Mouse (Mus musculus) adrenal gland, adult (tissue): ENCODE measurements around the gene Tnk2.
A peak's percentile ranks its signal among the peaks of the same experiment; 100 is the strongest.

ENCODE experiments used
- DNase-seq, 2 experiments: peaks; one replicate each; pipeline ENCODE4 v3.0.0; 2022 to 2023; ENCODE audit warnings: low spot score in 1 of 2; ENCODE audit not compliant: inconsistent age in 2 of 2

The Tnk2 gene

DNA sequence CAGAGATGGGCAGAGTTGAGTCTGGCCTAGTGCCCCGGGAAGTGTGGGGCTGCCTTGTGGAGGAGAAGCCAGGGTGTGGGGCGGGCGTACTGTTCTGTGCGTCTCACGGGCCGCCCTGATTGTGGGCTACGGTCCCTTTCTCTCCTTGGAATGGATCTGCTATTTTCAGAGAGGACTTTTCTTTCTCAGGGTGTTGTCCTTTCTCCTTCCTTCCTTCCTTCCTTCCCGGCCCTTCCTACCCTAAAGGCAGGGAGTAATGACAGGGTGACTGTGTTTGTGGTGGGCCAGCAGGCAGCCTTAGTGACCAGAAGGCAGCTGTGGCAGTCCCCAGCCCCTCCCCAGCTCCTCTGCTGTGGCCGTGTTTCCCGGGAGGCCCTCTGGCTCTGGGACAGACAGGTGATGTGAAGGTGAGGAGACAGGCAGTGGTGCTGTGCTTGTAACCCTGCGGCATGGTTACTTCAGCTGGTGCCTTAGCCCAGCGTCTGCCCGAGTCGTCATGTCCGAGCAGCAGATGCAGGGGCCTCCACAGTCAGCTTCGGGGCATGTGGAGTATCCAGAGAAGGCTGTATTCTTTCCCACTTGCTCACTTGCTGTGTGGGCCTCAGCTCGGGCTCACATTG is 30.6 kb downstream of the Tnk2 start:
- peak in 1 of 2 experiments; percentile 27 for DNase-seq

DNA sequence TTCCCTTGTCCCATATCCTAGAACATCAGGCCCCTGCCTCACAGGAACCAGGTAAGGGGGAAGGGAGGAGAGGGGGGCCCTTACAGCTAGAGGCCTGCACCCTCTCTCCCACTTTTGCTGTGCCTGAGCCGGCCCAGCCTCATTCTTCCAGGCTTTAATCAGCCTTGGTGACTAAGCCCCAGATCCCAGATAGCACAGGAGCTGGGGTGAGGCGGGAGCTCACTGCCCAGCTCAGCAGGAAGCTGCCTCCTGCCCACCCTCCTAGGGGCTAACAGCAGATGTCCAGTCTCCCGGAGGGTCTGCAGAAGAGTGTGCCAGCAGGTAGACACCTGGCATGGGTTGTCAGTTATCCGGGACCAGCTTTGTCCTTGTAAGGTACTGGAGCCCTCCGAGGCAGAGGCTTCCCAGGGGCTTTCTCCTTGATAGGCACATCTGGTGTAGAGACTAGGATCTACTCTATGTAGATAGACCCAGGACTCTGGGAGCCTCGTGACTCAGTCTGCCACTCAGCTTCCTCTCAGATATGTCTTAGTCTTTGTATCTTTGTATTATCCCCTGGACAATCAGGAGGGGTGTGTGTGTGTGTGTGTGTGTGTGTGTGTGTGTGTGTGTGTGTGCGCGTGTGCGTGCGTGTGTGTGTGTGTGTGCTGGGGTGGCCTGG is 33.5 kb downstream of the Tnk2 start:
- peak in 1 of 2 experiments; percentile 58 for DNase-seq

DNA sequence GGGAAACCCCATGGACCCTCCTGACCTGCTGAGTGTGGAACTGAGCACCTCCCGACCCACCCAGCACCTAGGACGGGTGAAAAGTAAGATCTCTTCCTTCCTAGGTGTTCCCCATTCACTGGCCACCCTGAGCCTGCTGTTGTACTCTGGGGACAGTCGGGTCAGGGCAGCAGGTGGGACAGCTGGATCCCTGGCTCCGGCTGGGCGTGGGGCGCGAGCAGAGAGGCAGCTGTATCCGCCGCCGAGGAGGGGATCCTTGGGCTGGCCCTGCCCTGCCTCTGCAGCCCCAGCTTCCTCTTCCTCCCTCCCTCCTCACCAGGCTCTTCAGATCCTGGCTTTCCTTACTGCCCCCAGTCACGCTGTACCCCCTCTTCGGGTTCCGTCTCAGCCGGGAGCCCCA is 34.2 kb downstream of the Tnk2 start:
- no peak for DNase-seq

DNA sequence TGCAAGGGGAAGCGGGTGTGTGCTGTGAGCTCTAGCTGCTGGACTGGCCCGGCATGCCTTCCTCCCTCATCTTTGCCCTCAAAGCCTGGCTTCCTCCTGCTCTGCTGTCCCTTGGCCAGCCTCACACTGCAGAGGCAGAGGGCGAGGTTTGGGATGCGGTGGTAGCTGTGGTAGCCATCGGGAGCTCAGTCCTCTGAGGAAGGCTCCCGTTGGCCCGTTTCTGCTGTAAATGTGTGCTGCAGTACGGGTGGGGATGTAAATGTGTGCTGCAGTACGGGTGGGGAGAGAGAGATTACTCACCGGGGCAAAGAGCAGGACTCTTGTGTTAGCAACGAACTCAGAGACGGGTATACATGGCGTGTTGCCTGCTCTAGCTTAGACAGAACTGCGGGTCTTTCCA is 35.1 kb downstream of the Tnk2 start:
- no peak for DNase-seq

DNA sequence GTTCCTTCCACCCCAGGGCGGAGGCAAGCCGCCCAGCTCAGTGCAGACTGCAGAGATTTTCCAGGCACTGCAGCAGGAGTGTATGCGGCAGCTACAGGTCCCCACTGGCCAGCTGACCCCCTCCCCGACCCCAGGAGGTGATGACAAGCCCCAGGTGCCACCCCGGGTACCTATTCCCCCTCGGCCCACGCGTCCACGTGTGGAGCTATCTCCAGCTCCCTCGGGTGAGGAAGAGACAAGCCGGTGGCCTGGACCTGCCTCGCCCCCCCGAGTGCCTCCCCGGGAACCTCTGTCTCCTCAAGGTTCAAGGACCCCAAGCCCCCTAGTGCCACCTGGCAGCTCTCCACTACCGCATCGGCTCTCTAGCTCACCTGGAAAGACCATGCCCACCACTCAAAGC is 36.3 kb downstream of the Tnk2 start:
- peak in 1 of 2 experiments; percentile 29 for DNase-seq

DNA sequence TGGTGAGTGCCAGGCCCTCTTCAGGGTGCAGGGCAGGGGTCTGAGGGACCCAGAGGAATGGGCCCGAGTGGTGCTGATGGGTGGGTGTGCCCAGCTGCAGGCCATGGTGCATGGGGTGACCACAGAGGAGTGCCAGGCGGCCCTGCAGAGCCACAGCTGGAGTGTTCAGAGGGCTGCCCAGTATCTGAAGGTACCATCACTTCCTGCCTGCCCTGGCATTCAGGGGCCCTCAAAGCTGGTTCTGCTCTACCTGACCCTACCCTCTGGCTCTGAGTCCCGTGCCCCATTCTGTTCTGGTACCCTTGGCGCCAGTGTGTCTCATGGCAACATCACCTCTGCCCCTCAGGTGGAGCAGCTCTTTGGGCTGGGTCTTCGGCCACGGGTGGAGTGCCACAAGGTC is 37.1 kb downstream of the Tnk2 start:
- peak in 1 of 2 experiments; percentile 19 for DNase-seq

DNA sequence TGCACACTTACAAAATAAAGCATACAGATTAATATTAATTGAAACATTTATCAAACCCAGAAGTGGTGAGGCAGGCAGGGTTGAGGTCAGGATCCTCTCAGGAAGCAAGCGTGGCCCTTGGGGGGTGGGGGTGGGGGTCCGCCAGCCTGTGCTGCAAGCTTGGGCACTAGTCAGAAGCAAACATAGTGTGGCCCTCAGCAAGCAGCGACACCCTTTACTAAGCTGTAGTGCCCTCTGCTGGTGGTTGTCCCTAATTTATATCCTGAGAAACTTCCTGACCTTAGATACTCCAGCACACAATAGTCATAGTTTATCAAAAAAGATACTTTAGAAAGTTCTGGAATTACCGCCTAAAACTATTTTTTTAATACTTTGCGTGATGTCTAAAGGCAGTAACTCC is 38.5 kb downstream of the Tnk2 start:
- peak; percentile 67 to 92 for DNase-seq

DNA sequence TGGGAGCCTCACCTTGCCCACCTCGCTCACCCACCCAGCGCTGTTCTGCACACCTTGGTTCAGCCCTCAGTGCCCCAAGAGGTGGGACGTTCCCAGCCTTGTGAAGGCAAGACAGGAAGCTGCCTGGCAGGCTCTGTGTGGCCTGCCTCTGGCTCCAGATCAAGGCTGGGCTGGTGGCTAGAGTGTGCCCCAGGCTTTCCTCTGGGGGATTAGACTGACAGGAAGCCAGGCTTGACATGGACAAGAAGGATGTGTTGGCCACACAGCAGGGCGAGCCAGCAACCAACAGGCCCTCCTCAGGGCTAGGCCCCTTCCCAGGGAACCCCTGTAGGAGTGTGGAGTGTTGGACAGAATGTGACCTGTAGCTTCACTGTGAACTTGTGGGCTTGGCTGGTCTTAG is 39.2 kb downstream of the Tnk2 start:
- DNase-seq: peak in 1 of 2 experiments; percentile 61

DNA sequence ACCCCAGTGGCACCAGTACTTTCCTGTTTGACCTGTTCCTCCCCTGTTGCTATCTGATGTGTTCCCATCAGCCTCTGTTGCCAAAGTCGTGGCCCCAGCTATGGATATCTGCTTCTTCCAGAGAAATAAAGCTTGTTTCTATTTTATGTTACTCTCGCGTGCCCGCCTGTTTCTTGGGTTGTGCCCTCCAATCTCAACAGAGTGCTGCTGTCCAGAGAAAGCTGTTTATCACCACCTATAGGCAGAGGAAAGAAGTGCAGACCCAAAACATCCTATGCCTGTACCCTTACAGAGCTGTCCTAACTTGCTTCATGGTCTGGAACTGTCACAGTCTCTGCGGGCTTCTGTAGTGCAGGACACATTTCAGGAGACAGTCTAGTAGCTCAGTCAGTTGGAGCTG is 39.7 kb downstream of the Tnk2 start:
- peak in 1 of 2 experiments; percentile 81 for DNase-seq

DNA sequence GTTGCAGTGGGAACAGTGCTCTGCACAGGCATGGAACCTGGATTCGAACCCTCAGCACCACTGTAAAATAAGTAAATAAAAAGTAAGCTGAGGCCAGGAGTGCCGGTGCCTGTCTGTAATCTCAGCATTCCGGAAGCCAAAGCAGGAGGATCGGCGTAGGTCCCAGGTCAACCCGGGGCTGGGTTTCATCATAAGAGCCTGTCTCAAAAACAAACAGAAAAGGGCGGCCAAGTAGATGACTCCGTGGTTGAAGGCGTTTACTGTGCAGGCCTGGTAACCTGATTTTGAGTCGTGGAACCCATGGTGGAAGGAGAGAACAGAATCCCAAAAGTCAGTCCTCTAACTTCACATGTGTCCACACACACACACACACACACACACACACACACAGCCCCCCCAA is 41.7 kb downstream of the Tnk2 start:
- DNase-seq: peak in 1 of 2 experiments; percentile 48

DNA sequence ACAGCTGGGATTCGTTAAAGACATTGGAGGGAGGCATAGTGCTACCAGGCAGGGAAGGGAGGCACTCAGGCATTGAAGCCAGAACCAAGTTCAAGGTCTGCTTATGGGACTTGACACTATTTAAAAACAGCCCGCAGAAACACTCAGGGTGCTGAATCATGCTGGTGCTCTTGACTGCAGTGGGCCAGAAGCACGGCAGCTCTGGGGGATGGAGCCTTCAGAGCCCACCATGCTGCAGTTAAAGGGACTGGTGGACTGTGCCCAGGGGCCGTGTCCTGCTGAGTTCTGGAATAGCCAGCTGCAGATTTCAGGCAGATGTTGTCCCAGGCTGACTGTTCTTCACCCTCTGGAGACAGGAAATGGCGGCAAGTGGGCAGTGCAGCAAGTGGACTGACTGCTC is 42.3 kb downstream of the Tnk2 start:
- peak in 1 of 2 experiments; percentile 55 for DNase-seq

DNA sequence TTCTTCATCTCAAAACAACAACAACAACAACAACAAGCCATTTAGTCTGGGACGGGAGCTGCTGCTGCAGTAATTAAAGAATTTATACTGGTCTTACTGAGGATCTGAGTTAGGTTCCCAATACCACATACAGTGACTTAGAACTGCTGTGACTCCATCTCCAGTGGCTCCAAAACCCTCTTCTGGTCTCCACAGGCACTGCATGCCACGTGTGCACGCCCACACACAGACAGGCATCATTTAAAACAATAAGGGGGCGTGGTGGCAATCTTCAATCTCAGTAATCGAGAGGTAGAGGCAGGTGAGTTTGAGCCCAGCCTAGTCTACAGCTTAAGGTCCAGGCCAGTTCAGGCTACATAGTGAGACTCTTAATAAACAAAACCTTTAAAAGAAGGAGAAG is 43.5 kb downstream of the Tnk2 start:
- DNase-seq: peak in 1 of 2 experiments; percentile 20

DNA sequence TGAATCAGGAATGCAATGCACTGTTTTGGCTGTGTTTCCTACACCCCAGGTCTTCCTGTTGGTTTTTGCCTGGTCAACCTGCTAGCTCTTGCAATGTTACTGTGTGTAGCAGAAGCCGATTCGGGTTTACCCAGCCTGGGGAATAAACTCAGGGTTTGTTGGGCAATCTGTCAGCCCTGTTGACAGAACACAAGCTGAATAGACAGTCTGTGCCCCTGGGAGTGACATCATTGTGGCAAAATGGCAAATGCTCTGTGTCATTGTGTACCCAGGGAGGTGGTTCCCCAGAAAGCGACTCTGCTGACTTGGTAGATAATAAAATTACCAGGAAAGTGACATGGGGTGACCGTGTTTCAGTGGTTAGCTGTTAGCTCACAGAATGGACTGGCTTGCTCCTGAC is 45.1 kb downstream of the Tnk2 start:
- peak; percentile 73 to 78 for DNase-seq

DNA sequence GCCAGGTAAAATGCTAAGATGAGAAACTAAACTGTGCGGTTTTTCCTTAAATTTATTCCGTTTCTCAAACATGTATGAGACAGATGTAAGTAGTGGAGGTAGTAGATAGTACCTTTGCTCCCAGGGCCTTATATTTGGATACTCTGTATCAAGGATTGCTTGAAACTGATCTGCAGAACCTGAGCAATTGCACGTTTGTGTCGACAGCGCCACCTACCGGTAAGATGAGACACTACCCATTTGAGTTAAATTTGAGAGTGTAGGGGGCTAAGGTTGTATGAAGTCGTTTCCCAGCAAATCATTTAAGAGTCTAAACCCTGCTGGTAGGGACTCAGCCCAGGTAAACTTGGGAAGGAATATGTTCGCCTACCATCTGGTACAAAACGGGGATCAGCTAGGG is 45.8 kb downstream of the Tnk2 start:
- DNase-seq: peak; percentile 64 to 89

DNA sequence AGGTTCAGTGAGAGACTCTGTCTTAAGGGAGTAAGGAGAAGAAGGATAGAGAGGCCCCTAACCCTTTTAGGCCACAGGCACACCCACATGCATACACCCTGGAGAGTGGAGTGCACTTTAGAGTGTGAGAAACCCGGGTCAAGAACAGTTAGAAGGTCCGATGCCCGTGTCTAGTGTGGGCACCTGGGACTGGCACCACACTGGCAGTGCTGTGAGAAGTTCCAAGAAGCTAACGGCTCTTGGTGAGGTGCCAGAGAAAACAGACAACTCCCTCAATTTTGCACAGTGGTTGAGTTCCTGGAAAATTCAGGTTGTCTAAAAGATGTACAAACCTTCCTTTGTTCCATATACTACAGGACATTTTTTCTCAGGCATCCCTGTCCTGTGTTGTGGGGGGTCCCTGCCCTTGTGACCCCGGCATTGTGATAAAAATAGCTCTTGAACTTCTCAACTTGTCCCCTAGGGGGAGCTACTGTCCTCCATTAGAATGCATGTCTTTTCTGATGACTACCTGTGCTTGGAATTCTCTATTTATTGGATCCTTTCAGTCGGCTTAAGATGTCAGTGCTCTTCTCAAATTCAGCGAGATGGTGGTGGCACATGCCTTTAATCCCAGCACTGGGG is 53.3 kb downstream of the Tnk2 start:
- peak; percentile 27 to 77 for DNase-seq

DNA sequence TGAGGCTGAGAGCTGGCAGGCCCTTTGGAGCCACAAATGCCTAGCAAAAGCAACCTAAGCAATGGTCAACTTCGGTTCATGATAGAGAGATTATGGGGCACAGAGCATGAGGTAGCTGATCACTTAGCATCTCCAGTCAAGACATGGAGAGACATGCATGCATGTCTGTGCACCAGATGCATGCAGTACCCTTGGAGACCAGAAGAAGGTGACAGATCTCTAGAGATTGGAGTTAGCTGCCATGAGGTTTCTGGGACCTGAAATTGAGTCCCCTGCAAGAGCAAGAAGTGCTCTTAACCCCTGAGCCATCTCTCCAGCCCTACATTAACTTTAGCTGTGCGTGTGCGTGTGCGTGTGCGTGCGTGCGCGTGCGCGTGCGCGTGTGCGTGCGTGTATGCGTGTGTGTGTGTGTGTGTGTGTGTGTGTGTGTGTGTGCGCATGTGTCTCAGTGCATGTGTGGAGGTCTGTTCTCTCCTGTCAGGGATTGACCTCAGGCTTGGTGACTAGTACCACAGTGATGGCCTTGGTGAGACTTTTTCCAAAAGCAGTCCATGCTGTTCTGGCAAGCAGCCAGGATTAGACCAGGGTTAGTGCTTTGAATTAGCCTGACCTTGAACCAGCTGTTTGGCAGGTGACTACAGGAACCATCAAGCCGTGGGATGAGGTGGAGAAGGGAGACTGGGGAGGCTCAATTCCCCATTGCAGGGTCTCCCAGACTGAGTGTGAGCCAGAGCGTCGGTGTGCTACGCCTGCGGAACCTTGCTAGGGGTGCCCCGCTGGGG is 54.2 kb downstream of the Tnk2 start:
- DNase-seq: peak; percentile 83 to 90

DNA sequence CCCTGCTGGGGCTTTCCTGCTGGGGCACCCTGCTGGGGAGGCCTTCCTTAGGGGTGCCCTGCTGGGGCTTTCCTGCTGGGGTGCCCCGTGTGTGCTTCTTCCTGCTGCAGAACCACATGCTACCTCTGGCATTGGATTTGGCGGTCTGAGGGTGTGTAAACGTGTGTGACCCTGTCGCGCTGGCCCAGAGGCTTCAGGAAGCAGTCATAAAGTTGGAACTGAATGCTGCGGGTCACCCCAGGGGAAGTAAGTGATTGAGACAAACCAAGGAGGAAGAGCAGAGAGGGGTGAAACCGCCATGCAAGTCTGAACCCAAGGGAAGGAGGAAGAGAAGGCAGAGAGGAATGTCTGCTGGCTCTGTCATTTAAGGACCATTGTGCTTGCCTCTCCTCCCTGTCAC is 54.9 kb downstream of the Tnk2 start:
- peak in 1 of 2 experiments; percentile 41 for DNase-seq

DNA sequence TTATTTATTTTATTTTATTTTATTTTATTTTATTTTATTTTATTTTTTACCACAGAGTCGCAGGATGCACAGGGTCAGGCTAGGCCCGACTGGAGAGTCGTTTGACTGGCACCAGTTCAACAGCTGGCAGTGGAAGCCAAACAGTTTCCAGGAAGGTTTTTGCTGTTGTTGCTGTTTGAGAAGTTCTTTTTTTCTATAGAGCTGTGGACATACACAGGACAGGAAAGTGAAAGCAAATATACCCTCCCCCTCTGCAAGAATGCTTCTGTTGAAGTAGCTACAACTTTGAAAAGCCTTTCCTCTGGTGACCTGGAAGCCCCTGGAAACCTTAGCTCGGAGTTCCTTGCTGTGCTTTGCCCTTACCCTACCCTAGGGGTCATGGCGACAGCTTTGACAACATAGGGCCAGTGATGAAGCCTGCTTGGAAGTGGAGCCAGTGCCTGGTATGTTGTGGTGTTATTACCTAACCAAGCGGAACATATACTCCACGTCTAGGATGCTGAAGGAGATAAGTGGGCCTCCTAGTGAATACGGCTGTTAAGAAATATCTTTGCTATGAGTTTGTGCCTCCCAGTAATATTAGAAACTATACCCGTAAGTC is 59.7 kb downstream of the Tnk2 start:
- peak in 1 of 2 experiments; percentile 49 for DNase-seq

DNA sequence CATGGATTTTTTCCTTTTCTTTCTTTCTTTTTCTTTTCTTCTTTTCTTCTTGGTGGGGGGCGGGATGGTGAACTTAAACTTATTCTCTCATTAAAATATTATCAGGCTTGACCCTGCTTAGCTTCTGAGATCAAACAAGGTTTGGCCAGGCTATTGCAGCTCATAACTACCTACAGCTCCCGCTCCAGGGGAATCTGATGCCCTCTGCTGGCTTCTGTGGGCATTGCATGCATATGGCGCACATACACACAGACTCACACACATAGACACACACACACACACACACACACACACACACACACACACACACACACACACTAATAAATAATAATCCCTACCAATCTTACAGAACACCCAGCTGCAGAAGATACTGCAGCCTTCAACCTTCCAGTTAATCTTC is 61.9 kb downstream of the Tnk2 start:
- DNase-seq: no peak

DNA sequence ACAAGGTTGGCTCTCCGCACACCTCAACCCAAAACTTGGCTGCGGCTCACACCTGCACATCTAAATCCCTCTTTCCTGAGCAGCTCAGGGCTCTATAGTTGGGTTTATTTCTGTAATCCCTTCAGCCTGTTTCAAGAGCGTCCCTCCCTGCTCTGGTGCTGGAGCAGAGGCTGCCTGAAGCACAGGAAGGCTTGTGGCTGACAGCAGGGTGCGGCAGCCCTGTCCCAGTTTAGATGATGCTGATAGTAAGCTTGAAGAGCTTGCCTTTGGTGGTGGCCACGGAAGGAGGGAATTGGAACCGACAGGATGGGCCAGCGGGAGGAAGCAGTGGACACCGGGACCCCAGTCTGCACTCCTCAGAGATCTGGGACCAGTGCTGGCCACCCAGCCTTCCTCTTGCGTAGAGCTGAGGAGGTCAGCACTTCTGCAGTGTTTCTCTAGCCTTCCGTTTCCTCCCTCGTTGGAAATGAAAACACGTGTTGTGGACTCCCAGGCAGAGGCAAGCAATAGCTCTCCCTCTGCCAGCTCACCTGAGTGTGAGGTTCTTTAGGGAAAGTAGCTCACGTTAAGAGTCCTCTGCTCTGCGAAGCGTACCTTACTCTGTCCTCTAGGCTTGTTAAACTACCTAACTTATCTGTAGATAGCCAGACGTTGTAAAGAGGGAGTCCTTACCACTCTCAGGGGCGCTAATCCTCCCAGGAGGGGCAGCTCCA is 63.6 kb downstream of the Tnk2 start:
- DNase-seq: no peak
